Mouse (Mus musculus) MEL (cell line): ENCODE measurements at regions not wholly inside any gene's neighbourhood (a gene's known extent, or its start where the extent isn't known, plus 50 kb on each side); places are given as distances from the start of the nearest gene placed in this dataset.

Source experiments
- CTCF ChIP-seq, 3 experiments: IDR thresholded peaks in 2 of 3; conservative IDR thresholded peaks in 1 of 3; 2 replicates each; pipeline ENCODE4 v1.5.1; 2011 to 2012; ENCODE audit warnings: low read length in 3 of 3, low read depth in 2 of 3, mild to moderate bottlenecking in 2 of 3, improper control_type of control experiment in 1 of 3, inconsistent platforms in 1 of 3, mixed read lengths in 1 of 3, moderate library complexity in 1 of 3; ENCODE audit not compliant: control insufficient read depth in 1 of 3, insufficient read depth in 1 of 3, poor library complexity in 1 of 3, severe bottlenecking in 1 of 3
- E2F4 ChIP-seq: IDR thresholded peaks from 2 replicates; pipeline ENCODE4 v1.6.1; 2011; ENCODE audit warnings: low read depth, low read length, improper control_type of control experiment, borderline replicate concordance
- EP300 ChIP-seq, 2 experiments: IDR thresholded peaks; 2 replicates each; pipeline ENCODE4 v1.6.1; 2011; ENCODE audit warnings: improper control_type of control experiment in 2 of 2, low read length in 2 of 2, low read depth in 1 of 2, mild to moderate bottlenecking in 1 of 2
- ETS1 ChIP-seq: IDR thresholded peaks from 2 replicates; pipeline ENCODE4 v1.6.1; 2012; ENCODE audit warnings: low read depth, mild to moderate bottlenecking, inconsistent platforms, low read length, improper control_type of control experiment, moderate library complexity
- GATA1 ChIP-seq: IDR thresholded peaks from 2 replicates; pipeline ENCODE4 v1.6.1; 2011; ENCODE audit warnings: low read depth, low read length, improper control_type of control experiment
- MAX ChIP-seq: IDR thresholded peaks from 2 replicates; pipeline ENCODE4 v1.6.1; 2011; ENCODE audit warnings: low read length, improper control_type of control experiment
- MYC ChIP-seq: IDR thresholded peaks from 2 replicates; pipeline ENCODE4 v1.6.1; 2011; ENCODE audit warnings: low read depth, mild to moderate bottlenecking, low read length, improper control_type of control experiment, moderate library complexity
- POLR2A ChIP-seq, 2 experiments: IDR thresholded peaks; 2 replicates each; pipeline ENCODE4 v1.6.1; 2011 to 2012; ENCODE audit warnings: low read length in 2 of 2, mild to moderate bottlenecking in 2 of 2, control low read depth in 1 of 2, improper control_type of control experiment in 1 of 2, low read depth in 1 of 2, moderate library complexity in 1 of 2; ENCODE audit not compliant: control insufficient read depth in 1 of 2, insufficient read depth in 1 of 2, poor library complexity in 1 of 2
- ZC3H11A ChIP-seq: IDR thresholded peaks from 2 replicates; pipeline ENCODE4 v1.6.1; 2012; ENCODE audit warnings: low read depth, mild to moderate bottlenecking, inconsistent platforms, low read length, improper control_type of control experiment

DNA sequence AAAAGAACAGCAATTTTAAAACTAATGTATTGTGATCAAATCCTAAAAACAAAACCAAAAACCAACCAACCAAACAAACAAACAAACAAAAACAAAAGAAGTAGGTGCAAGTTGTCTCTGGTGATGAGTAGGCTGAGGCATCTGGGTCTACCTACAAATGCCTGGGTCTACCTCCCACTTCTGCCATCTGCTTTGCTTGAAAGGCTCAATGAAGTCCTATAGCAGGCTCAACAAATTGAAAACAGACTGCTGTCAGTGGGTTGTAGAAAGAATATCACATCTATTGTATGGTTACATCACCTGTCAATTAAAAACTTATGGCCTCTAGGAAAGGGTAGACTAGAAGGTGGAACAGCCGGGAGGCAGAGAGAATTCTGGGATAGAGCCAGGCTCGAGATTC is 197.4 kb upstream of the Afdn start:
- no peak for TF ChIP-seq ZC3H11A
- TF ChIP-seq POLR2A (IDR thresholded peaks at IDR 0.05; ENCODE audit: control insufficient read depth in 1 of 2, insufficient read depth in 1 of 2, low read depth in 1 of 2, low read length in 2 of 2, poor library complexity in 1 of 2), result no peak
- TF ChIP-seq EP300 (IDR thresholded peaks at IDR 0.05; ENCODE audit: low read depth in 1 of 2, low read length in 2 of 2), result no peak
- no peak for TF ChIP-seq MYC
- no peak for TF ChIP-seq CTCF (IDR thresholded peaks at IDR 0.05 in 2 of 3, conservative IDR thresholded peaks at IDR 0.05 in 1 of 3; ENCODE audit: control insufficient read depth in 1 of 3, insufficient read depth in 1 of 3, low read depth in 2 of 3, low read length in 3 of 3, poor library complexity in 1 of 3, severe bottlenecking in 1 of 3)
- TF ChIP-seq GATA1, result no peak
- no peak for TF ChIP-seq ETS1
- no peak for TF ChIP-seq E2F4
- no peak for TF ChIP-seq MAX
